Mouse (Mus musculus): ENCODE measurements around the gene Myo1e. TPM values are rescaled to one million over a fixed set of nuclear protein-coding genes. Genes with fewer than 3 reads are reported as not detected.

The Myo1e gene
- 16.3 and 16.5 TPM in 2 replicates for polyA plus RNA-seq (2015; fragmentation: Nextera tagmentation; extraction: Ambion mirVana)

DNA sequence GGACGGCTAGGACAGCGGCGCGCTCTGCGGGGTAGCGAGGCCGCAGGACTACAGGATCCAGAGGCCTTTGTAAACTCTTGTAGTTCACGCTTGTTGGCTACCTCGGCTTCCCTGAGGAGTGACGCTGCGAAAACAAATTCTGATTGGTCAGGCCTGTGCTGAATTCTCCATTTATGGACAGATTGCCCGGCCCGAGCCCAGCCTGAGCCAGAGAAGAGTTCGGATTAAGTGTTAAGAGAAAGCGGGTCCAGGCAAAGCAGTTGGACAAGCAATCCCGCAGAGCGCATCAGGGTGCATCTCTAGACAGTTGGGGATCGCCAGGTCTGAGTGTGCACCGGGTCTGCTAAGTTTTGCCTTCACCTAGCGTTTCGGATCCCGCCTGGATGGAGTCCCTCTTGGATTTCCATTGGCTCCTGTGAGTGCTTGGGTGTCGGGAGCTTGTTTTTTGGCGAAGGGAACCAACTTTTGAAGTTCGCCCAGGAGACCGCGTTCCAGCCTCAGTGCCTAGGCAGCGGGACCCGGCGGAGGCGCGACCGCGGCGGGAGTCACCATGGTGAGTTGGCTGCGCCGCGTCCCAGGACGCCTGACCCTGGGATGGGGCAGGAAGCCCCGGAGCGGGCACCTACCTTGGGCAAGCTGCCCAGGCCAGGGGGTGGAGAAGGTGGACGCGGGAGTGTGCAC is at the start of gene Myo1e:
Gene Myo1e (plus strand): TSS at position 200 of the 681 bp plus-strand sequence.

DNA sequence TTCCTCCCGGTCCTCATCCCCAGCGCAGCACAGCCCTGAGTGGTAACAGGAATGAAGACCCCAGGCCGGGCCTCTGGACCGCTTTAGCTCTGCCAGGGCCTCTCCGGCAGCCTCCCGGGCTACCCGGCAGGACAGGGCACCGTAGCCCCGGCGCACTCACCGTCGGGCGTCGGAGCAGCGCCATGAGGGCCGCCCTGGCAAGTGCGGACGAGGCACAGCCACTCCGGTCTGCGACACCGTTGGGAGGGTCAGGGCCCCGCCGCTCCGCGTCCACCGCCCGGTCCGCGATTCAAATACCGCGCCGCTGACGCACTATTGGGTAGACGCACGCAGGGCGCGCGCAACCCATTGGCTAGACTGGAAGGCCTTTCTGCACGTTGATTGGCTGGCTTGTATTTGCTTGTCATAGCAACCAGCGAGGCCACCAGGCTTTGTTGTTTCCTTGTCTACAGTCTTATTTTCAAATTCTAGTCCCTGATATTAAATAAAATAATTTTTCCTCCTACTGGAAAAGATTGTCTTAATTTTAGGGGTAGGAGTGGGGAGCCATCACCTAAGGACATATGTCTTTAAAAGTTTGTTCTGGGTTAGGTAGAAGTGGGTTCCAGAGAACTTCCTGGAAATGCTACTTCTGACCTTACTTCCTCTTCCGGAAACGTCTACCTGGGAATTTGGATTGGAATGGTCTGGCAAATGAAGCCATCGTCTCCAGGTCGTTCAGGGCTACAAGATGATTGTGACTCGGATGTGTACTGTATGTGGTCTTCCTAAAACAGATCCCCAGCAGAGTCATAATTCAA is 214.3 kb downstream of the Myo1e start, which contains the start of gene Ccnb2:
Gene Ccnb2 (minus strand): TSS at position 291 of the 800 bp plus-strand sequence.

Small RNA genes lying within 50 kb of the gene (microRNA-seq; reads per million reads assigned to microRNA genes)
- gene Mir5626 = 2.2 reads per million

Other genes with a start within 250 kb of the Myo1e start
- gene Bnip2, start 217.9 kb upstream of the Myo1e start, polyA plus RNA-seq (2015; fragmentation: Nextera tagmentation; extraction: Ambion mirVana) = 106 and 123 TPM in 2 replicates
- 159 and 165 TPM in 2 replicates for gene Gtf2a2, start 194.8 kb upstream of the Myo1e start, polyA plus RNA-seq (2015; fragmentation: Nextera tagmentation; extraction: Ambion mirVana)
- 10.2 and 11.8 TPM in 2 replicates for gene Gcnt3, start 169.3 kb upstream of the Myo1e start, polyA plus RNA-seq (2015; fragmentation: Nextera tagmentation; extraction: Ambion mirVana)
- 0.85 and 1.4 TPM in 2 replicates for gene Fam81a, start 64.8 kb upstream of the Myo1e start, polyA plus RNA-seq (2015; fragmentation: Nextera tagmentation; extraction: Ambion mirVana)
- gene Ccnb2, start 214.2 kb downstream of the Myo1e start, polyA plus RNA-seq (2015; fragmentation: Nextera tagmentation; extraction: Ambion mirVana) = 41.0 and 45.6 TPM in 2 replicates